Mouse (Mus musculus) neural tube, embryonic 12.5 days (tissue): ENCODE results near the gene Casc4. TPM values are rescaled to one million over a fixed set of nuclear protein-coding genes. Genes with fewer than 3 reads are reported as not detected.
"Not testable (repeated sequence)": the region's sequence is repeated elsewhere in the genome, so short reads cannot be mapped to it uniquely, and the experiment has no call there.

Source experiments
- ATAC-seq: fragments of 200-750 bp; cut with Nextera tagmentation; 2 replicates; pipeline ENCODE4 v1.8.0; 2017; ENCODE audit warnings: low read depth, mild to moderate bottlenecking, moderate TSS enrichment, moderate library complexity; ENCODE audit not compliant: low FRiP score
- H3K27ac ChIP-seq: fragments of 300-500 bp; sonication (generic); 2 replicates; pipeline ENCODE4 v1.5.1; 2016
- H3K27me3 ChIP-seq: fragments of 300-500 bp; sonication (generic); replicated peaks from 2 replicates; pipeline ENCODE4 v1.6.1; 2016; ENCODE audit warnings: mild to moderate bottlenecking
- H3K36me3 ChIP-seq: fragments of 300-500 bp; sonication (generic); 2 replicates; pipeline ENCODE4 v1.6.1; 2016; ENCODE audit warnings: mild to moderate bottlenecking
- H3K4me1 ChIP-seq: fragments of 300-500 bp; sonication (generic); 2 replicates; pipeline ENCODE4 v1.6.1; 2016
- H3K4me2 ChIP-seq: fragments of 300-500 bp; sonication (generic); replicated peaks from 2 replicates; pipeline ENCODE4 v1.6.1; 2016; ENCODE audit warnings: mild to moderate bottlenecking
- H3K4me3 ChIP-seq: fragments of 300-500 bp; sonication (generic); 2 replicates; pipeline ENCODE4 v1.5.1; 2016
- H3K9ac ChIP-seq: fragments of 300-500 bp; sonication (generic); 2 replicates; pipeline ENCODE4 v1.6.1; 2016; ENCODE audit warnings: mild to moderate bottlenecking
- H3K9me3 ChIP-seq: fragments of 300-500 bp; sonication (generic); 2 replicates; pipeline ENCODE4 v1.6.1; 2016; ENCODE audit warnings: mild to moderate bottlenecking
- WGBS: fragments of 180-500 bp; shearing (Covaris S2); methylation state at CpG from one replicate; pipeline ENCODE4 v1.1.7; 2016; 5-methylcytosine and 5-hydroxymethylcytosine counted together
- polyA plus RNA-seq: library from polyadenylated mRNA; unstranded; fragments of >200 nt; fragmentation: Nextera tagmentation; extraction: Ambion mirVana; gene quantifications from 2 replicates; pipeline ENCODE4 v1.2.1, GENCODE M21; 2016

Casc4 gene
- polyA plus RNA-seq, 1 experiment from 2014 or later, result 31.6 TPM

- H3K27ac ChIP-seq, result peak overlapping the region; percentile 77
- peak overlapping the region; percentile 81 for H3K9ac ChIP-seq
- no peaks in the 10 kb centered on the region for H3K36me3 ChIP-seq
- peak overlapping the region; percentile 81 for H3K4me2 ChIP-seq
- ATAC-seq, result peak; percentile 77
- WGBS, result under 1% methylated on average over 18 of the region's 18 CpGs
- H3K4me1 ChIP-seq, result peaks cover 13% of the 10 kb centered on the region
- no peaks in the 10 kb centered on the region for H3K27me3 ChIP-seq
- peak overlapping the region; percentile 85 for H3K4me3 ChIP-seq
- no peaks in the 10 kb centered on the region for H3K9me3 ChIP-seq
These were observed 634 bp upstream of the Casc4 start for GRCm38 (mm10) chr2:121866071-121866601.

GRCm38 (mm10) chr2:121867051-121867928, 520 bp downstream of the Casc4 start:
- peak overlapping the region; percentile 81 for H3K4me2 ChIP-seq
- WGBS, result 2% methylated on average over 57 of the region's 63 CpGs
- ATAC-seq, result 0 out of 2 replicates have a peak, but pooled peaks have one; percentile 8

GRCm38 (mm10) chr2:121879506-121879905, 12.7 kb downstream of the Casc4 start:
- H3K27me3 ChIP-seq, result no peaks in the 10 kb centered on the region
- H3K9me3 ChIP-seq, result no peaks in the 10 kb centered on the region; the same call in 1 of the 2 replicates
- no peak overlapping the region for H3K4me3 ChIP-seq
- no peaks in the 10 kb centered on the region for H3K4me1 ChIP-seq
- H3K4me2 ChIP-seq, result no peak overlapping the region
- H3K27ac ChIP-seq, result no peak overlapping the region
- ATAC-seq, result no peak
- H3K36me3 ChIP-seq, result 0 out of 2 replicates have a peak, but pooled peaks cover 2% of the 10 kb centered on the region
- no peak overlapping the region for H3K9ac ChIP-seq
- 88% methylated on average over 1 of the region's 1 CpGs for WGBS

More at GRCm38 (mm10) chr2:121867051-121867928, 520 bp downstream of the Casc4 start:
- Histone ChIP-seq H3K27me3 (no peaks in the 10 kb centered on the region), H3K4me1 (peaks cover 13% of the 10 kb centered on the region), H3K27ac (peak overlapping the region; percentile 75), H3K4me3 (peak overlapping the region; percentile 85), H3K9me3 (no peaks in the 10 kb centered on the region), H3K36me3 (no peaks in the 10 kb centered on the region), H3K9ac (peak overlapping the region; percentile 81)

- Histone ChIP-seq H3K4me2 (no peak overlapping the region), H3K9ac (no peak overlapping the region), H3K27me3 (no peaks in the 10 kb centered on the region), H3K27ac (no peak overlapping the region), H3K36me3 (0 out of 2 replicates have a peak, but pooled peaks cover 2% of the 10 kb centered on the region), H3K9me3 (no peaks in the 10 kb centered on the region; the same call in 1 of the 2 replicates), H3K4me1 (no peaks in the 10 kb centered on the region), H3K4me3 (no peak overlapping the region)
- no peak for ATAC-seq
- no CpG with 5 or more reads among the region's 1 CpGs for WGBS
These were observed 18.8 kb downstream of the Casc4 start for GRCm38 (mm10) chr2:121885509-121886106.

- Histone ChIP-seq H3K4me2 (no peak overlapping the region), H3K9ac (no peak overlapping the region), H3K27ac (no peak overlapping the region), H3K4me3 (no peak overlapping the region), H3K9me3 (no peaks in the 10 kb centered on the region), H3K36me3 (no peaks in the 10 kb centered on the region), H3K27me3 (no peaks in the 10 kb centered on the region), H3K4me1 (no peaks in the 10 kb centered on the region)
- WGBS, result 98% methylated on average over 1 of the region's 1 CpGs
- ATAC-seq, result no peak
These were observed 19.6 kb downstream of the Casc4 start for GRCm38 (mm10) chr2:121886406-121886805.

- Histone ChIP-seq H3K27ac (no peak overlapping the region), H3K9me3 (no peaks in the 10 kb centered on the region), H3K36me3 (no peaks in the 10 kb centered on the region), H3K9ac (no peak overlapping the region), H3K4me1 (no peaks in the 10 kb centered on the region), H3K27me3 (no peaks in the 10 kb centered on the region), H3K4me3 (no peak overlapping the region), H3K4me2 (no peak overlapping the region)
- ATAC-seq, result no peak
- 86% methylated on average over 3 of the region's 3 CpGs for WGBS
These were observed 22.1 kb downstream of the Casc4 start for GRCm38 (mm10) chr2:121888720-121889497.

- Histone ChIP-seq H3K27me3 (no peaks in the 10 kb centered on the region), H3K4me3 (no peak overlapping the region), H3K36me3 (no peaks in the 10 kb centered on the region), H3K4me2 (no peak overlapping the region), H3K4me1 (no peaks in the 10 kb centered on the region), H3K9ac (no peak overlapping the region), H3K27ac (no peak overlapping the region), H3K9me3 (no peaks in the 10 kb centered on the region)
- WGBS, result 87% methylated on average over 2 of the region's 2 CpGs
- ATAC-seq, result no peak
These were observed 28.5 kb downstream of the Casc4 start for GRCm38 (mm10) chr2:121895261-121895660.

- H3K9me3 ChIP-seq, result no peaks in the 10 kb centered on the region
These were observed 30.1 kb downstream of the Casc4 start for GRCm38 (mm10) chr2:121896825-121897224.

GRCm38 (mm10) chr2:121909975-121910374, 43.2 kb downstream of the Casc4 start:
- H3K4me3 ChIP-seq, result no peak overlapping the region
- 91% methylated on average over 3 of the region's 3 CpGs for WGBS
- peaks cover 48% of the 10 kb centered on the region for H3K36me3 ChIP-seq
- no peak overlapping the region for H3K9ac ChIP-seq
- H3K27me3 ChIP-seq, result no peaks in the 10 kb centered on the region
- H3K27ac ChIP-seq, result no peak overlapping the region
- no peaks in the 10 kb centered on the region for H3K9me3 ChIP-seq
- H3K4me2 ChIP-seq, result no peak overlapping the region
- ATAC-seq, result no peak
- H3K4me1 ChIP-seq, result no peaks in the 10 kb centered on the region

More at GRCm38 (mm10) chr2:121896825-121897224, 30.1 kb downstream of the Casc4 start:
- Histone ChIP-seq H3K4me2 (no peak overlapping the region), H3K4me1 (no peaks in the 10 kb centered on the region), H3K9ac (no peak overlapping the region), H3K27me3 (no peaks in the 10 kb centered on the region), H3K36me3 (no peaks in the 10 kb centered on the region), H3K4me3 (no peak overlapping the region), H3K27ac (no peak overlapping the region)
- ATAC-seq, result no peak
- WGBS, result 98% methylated on average over 1 of the region's 1 CpGs

- Histone ChIP-seq H3K27ac (no peak overlapping the region), H3K4me1 (no peaks in the 10 kb centered on the region), H3K9me3 (no peaks in the 10 kb centered on the region), H3K36me3 (peaks cover 21% of the 10 kb centered on the region), H3K9ac (no peak overlapping the region), H3K27me3 (no peaks in the 10 kb centered on the region), H3K4me2 (no peak overlapping the region), H3K4me3 (no peak overlapping the region)
- ATAC-seq, result no peak
- 92% methylated on average over 5 of the region's 5 CpGs for WGBS
These were observed 49.5 kb downstream of the Casc4 start for GRCm38 (mm10) chr2:121916047-121916970.

GRCm38 (mm10) chr2:121937624-121938023, 70.9 kb downstream of the Casc4 start:
- H3K9ac ChIP-seq, H3K4me2 ChIP-seq, H3K4me1 ChIP-seq, H3K27ac ChIP-seq, H3K9me3 ChIP-seq, H3K4me3 ChIP-seq, H3K27me3 ChIP-seq, ATAC-seq: not testable (repeated sequence)
- 84% methylated on average over 2 of the region's 2 CpGs for WGBS
- peaks cover 19% of the 10 kb centered on the region; the same call in 1 of the 2 replicates for H3K36me3 ChIP-seq
